Mouse (Mus musculus): ENCODE data around the gene Skap1.

The Skap1 gene

DNA sequence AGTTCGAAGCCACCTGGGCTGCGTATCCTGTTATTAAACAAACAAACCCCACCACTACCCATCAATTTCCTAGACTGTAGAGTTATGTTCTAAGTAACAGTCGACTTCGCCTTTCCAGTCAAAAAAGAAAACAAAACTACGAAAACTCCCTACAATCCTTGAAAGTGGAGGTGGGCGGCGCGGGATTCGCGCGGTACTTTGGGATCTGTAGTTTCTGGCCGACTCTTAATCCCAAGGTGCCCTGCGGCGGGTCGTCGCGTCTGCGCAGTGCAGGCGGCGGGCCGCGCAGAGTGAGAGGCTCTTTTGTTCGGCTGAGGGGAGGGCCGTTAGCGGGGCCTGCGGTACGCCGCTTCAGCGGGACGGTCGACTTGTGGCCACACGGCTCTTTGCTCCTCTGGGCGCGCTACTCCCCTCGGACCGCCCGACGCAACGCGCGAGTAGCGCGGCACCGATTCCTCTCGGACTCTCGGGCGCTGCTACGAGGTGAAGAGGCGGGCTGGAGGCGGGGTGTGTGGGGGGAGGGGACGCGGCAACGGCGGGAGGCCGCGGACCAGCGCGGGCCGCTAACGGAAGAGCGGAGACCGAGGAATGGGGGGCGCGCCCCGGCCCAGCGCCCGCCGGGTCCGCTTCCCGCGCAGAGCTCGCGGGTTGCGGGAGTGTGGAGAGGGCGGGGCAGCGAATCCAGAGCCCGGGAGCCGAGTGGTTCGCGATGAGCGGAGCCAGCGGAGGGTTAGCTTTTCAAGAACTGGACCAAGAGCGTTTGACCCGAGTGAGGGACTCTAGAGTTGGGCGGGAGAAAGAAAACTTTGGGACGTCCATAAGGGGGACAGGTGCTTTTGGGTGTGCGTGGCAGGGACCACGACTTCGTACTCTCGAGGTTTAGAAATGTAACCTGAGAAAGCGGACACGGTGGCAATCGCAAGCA is 324.7 kb downstream of the Skap1 start, which contains the start of gene Cbx1:
TSS of gene Cbx1 (plus strand) at position 257 of the 925 bp plus-strand sequence.
- peak; percentile 95 for DNase-seq

GRCm38 (mm10) chr11:96789990-96790389 is 325.6 kb downstream of the Skap1 start:
- DNase-seq: no peak

DNA sequence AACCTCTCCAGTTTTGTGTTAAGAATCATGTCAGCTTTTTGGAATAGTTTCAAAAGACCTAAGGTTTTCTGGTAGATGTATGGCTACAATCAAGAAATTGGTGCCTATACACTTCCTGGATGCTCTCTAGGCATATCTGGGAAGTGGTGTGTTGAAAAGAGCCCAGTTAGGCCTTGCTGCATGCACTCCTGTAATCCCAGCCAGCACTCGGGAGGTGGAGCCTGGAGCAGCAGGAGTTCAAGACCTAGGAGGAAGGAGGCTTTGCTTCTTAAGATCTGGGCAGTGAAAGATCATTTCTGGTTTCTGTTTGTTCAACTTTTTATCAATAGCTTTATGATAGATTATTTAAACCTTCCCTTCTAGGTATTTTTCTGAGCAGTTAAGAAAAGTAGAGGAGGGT is 326.3 kb downstream of the Skap1 start:
- DNase-seq: no peak

DNA sequence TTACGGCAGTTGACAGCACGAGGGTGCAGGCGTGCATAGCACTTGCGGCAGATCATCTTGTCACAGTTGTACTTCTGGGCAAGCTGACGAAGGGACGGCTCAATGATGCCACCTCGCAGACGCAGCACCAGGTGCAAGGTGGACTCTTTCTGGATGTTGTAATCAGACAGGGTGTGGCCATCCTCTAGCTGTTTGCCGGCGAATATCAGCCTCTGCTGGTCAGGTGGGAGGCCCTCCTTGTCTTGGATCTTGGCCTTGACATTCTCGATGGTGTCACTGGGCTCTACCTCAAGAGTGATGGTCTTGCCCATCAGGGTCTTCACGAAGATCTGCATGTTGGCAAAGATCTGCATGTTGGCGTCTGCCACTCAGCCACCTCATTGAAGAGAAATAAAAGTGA is 331.1 kb downstream of the Skap1 start:
- no peak for DNase-seq

DNA sequence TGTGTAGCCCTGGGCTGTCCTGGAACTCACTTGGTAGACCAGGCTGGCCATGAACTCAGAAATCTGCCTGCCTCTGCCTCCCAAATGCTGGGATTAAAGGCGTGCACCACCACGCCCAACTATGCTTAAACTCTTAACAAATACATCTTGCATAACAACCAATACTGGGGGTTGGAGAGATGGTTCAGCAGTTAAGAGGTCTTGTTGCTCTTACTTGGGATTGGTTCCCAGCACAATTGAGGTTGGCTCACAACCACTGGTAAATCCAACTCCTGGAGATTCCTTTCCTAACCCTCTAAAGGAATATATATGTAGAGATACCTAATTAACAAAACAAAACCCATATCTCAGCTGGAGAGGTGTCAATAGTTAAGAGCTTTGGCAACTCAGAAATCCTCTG is 331.7 kb downstream of the Skap1 start:
- no peak for DNase-seq

GRCm38 (mm10) chr11:96796586-96796985 is 332.2 kb downstream of the Skap1 start:
- no peak for DNase-seq

DNA sequence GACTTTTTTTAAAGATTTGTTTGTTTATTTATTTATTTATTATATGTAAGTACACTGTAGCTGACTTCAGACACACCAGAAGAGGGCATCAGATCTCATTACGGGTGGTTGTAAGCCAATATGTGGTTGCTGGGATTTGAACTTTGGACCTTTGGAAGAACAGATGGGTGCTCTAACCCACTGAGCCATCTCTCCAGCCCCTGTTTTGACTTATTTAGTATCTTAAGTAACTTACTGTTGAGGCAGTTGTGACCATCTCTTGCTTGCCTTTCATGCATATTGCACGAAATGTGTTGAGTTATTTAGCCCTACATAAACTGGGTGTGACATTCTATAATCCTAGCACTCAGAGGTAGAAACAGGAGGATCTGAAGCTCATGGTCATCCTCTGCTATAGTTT is 335.1 kb downstream of the Skap1 start:
- no peak for DNase-seq

DNA sequence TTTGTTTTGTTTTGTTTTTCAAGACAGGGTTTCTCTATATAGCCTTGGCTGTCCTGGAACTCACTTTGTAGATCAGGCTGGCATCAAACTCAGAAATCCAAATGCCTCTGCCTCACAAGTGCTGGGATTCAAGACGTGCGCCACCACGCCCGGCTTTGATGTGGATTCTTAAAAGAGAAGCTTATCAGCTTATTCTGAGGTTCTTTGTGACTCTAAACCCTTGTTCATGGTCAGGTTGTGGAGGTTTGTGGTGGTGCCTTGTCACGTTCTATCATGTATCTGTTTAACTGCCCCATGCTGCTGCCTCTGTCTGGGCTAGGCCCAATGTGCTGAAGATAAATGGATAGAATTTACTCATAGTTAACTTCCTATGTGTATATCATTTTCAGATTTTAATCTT is 341.2 kb downstream of the Skap1 start:
- DNase-seq: no peak

DNA sequence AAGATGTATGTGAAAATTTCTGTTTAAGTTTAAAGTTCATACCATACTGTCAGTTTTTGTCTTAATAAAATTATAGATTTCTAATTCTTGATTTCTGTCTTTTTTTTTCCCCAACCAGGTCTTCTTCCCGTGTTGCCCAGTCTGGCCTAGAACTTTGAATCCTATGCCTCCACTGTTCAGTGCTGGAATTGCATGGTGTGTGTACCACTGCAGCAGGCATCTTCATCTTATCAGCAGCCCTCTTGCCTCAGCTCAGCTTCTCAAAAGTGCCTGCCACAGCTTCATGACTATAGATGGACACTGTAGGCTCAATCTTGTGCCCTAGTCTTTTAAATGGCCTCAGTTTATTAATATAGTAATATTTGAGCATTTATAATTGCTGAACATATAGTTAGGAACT is 343.7 kb downstream of the Skap1 start:
- no peak for DNase-seq
